Mouse (Mus musculus) hematopoietic multipotent progenitor cell, adult 10-12 weeks (in vitro differentiated cells): ENCODE results near the gene Zfp729b. TPM values are rescaled to one million over a fixed set of nuclear protein-coding genes. Genes with fewer than 3 reads are reported as not detected.

ENCODE experiments used
- polyA plus RNA-seq: library from polyadenylated mRNA; stranded (reverse); fragments of >175 nt; gene quantifications from 2 replicates; pipeline ENCODE4 v1.2.3, GENCODE M21; 2012; ENCODE audit warnings: low replicate concordance

Gene Zfp729b
- 0.29 and 1.1 TPM in 2 replicates for polyA plus RNA-seq

GRCm38 (mm10) chr13:67609066-67609876 is at the start of gene Zfp729b:
Gene Zfp729b (minus strand): TSS chr13:67609707.

GRCm38 (mm10) chr13:67637294-67638007 is 27.9 kb upstream of the Zfp729b start, which contains the start of the genes Gm49345 and Zfp729a:
Gene Gm49345 (minus strand): TSS chr13:67637769.
Gene Zfp729a (minus strand): TSS chr13:67637791.

GRCm38 (mm10) chr13:67553730-67554129 is 55.8 kb downstream of the Zfp729b start, which contains the start of gene Zfp748:
Gene Zfp748 (minus strand): TSS chr13:67553830.

Other genes with a start within 250 kb of the Zfp729b start
- gene Gm28044, start 249.2 kb downstream of the Zfp729b start, polyA plus RNA-seq: not detected in 2 replicates
- gene Zfp953, start 249.1 kb downstream of the Zfp729b start, polyA plus RNA-seq: 0.21 and 0.54 TPM in 2 replicates
- gene Gm28041, start 234.0 kb downstream of the Zfp729b start, polyA plus RNA-seq: not detected in 2 replicates
- gene Zfp456, start 233.9 kb downstream of the Zfp729b start, polyA plus RNA-seq: 0.11 and 0.29 TPM in 2 replicates
- 4.1 and 8.4 TPM in 2 replicates for gene Zfp429, start 209.9 kb downstream of the Zfp729b start, polyA plus RNA-seq
- 0.10 and 0.43 TPM in 2 replicates for gene Zfp459, start 188.3 kb downstream of the Zfp729b start, polyA plus RNA-seq
- 0.43 and 0.45 TPM in 2 replicates for gene Zfp874a, start 158.1 kb downstream of the Zfp729b start, polyA plus RNA-seq
- gene Zfp874b, start 125.4 kb downstream of the Zfp729b start, polyA plus RNA-seq: 0.56 and 1.0 TPM in 2 replicates
- 0.13 and 1.1 TPM in 2 replicates for gene Zfp58, start 109.2 kb downstream of the Zfp729b start, polyA plus RNA-seq
- not detected in 2 replicates for gene Gm26965, start 83.6 kb downstream of the Zfp729b start, polyA plus RNA-seq
- 1.3 and 2.3 TPM in 2 replicates for gene Zfp87, start 83.5 kb downstream of the Zfp729b start, polyA plus RNA-seq
- 0.66 and 0.73 TPM in 2 replicates for gene Zfp748, start 55.9 kb downstream of the Zfp729b start, polyA plus RNA-seq
- gene Gm49345, start 28.1 kb upstream of the Zfp729b start, polyA plus RNA-seq: not detected in 2 replicates
- gene Zfp729a, start 28.1 kb upstream of the Zfp729b start, polyA plus RNA-seq: 0.33 and 0.49 TPM in 2 replicates
- gene Zfp738, start 77.4 kb upstream of the Zfp729b start, polyA plus RNA-seq: 0.21 and 2.1 TPM in 2 replicates
- 0.53 and 1.8 TPM in 2 replicates for gene Zfp65, start 119.5 kb upstream of the Zfp729b start, polyA plus RNA-seq
- gene Zfp85, start 145.5 kb upstream of the Zfp729b start, polyA plus RNA-seq: 0.13 and 0.57 TPM in 2 replicates
- gene Zfp493, start 170.0 kb upstream of the Zfp729b start, polyA plus RNA-seq: 0.18 and 0.49 TPM in 2 replicates
- 0.24 and 0.29 TPM in 2 replicates for gene Zfp273, start 204.0 kb upstream of the Zfp729b start, polyA plus RNA-seq
- not detected in 2 replicates for gene Gm10037, start 221.4 kb upstream of the Zfp729b start, polyA plus RNA-seq